Mouse (Mus musculus) megakaryocyte, embryonic 14.5 days (primary cell): Measurements from ENCODE around the gene Gm28539.

ENCODE experiments used
- FLI1 ChIP-seq: IDR thresholded peaks from 2 replicates; pipeline ENCODE4 v1.6.1; 2012; ENCODE audit warnings: low read length, inconsistent platforms, mixed read lengths
- GATA1 ChIP-seq: IDR thresholded peaks from 3 replicates; pipeline ENCODE4 v1.6.1; 2012; ENCODE audit warnings: mixed read lengths, low read length, inconsistent platforms, borderline replicate concordance

- no peak for TF ChIP-seq GATA1
- no peak for TF ChIP-seq FLI1
Observed at GRCm38 (mm10) chr16:19003757-19004156, 167.4 kb downstream of the Gm28539 start.
